Mouse (Mus musculus): ENCODE data around the gene Gm10337. TPM values are rescaled to one million over a fixed set of nuclear protein-coding genes. Genes with fewer than 3 reads are reported as not detected.

Gene Gm10337
- total and polyA plus RNA-seq, 3 experiments: not detected

DNA sequence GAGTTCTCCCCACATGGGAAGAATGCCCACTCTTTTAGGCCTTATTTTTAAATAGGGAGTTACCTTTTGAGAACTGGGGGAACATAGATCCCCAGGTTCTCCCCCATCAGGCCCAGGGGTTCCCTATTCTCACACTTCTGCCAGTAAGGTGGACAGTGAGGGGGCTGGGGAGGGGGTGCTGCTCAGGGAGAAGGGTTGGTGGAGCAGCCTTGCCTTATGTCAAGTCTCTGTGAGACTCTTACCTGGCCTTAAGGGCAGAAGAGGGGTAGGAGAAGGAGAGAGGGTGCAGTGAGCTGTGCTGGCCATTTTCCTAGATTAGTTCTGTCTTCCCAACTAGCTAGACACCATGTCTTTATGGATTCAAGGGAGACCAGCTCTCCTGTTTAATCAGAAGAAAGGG lies 8.9 kb downstream of the Gm10337 start:
- dilution Hi-C loops (cut with MboI; ENCODE audit: extremely low pct_ligation_motif_present, extremely low pct_unique_long_range_greater_than_20kb, low sequenced_read_pairs): no loop called here
- TF ChIP-seq ZC3H11A (IDR thresholded peaks at IDR 0.05; ENCODE audit: low read depth, low read length) (no peak), CHD1 (IDR thresholded peaks at IDR 0.05; ENCODE audit: low read depth, low read length) (no peak), MYC (IDR thresholded peaks at IDR 0.05; ENCODE audit: low read depth, low read length) (no peak), NRF1 (IDR thresholded peaks at IDR 0.05; ENCODE audit: low read depth, low read length) (no peak), MAZ (IDR thresholded peaks at IDR 0.05; ENCODE audit: low read depth, low read length) (no peak), SIN3A (IDR thresholded peaks at IDR 0.05; ENCODE audit: low read length) (no peak), USF2 (conservative IDR thresholded peaks at IDR 0.05; ENCODE audit: low read depth, low read length) (no peak), NELFE (IDR thresholded peaks at IDR 0.05; ENCODE audit: low read depth, low read length) (no peak), MXI1 (IDR thresholded peaks at IDR 0.05; ENCODE audit: low read depth, low read length) (no peak), USF1 (IDR thresholded peaks at IDR 0.05; ENCODE audit: low read depth, low read length) (no peak), TCF12 (IDR thresholded peaks at IDR 0.05; ENCODE audit: low read depth, low read length) (no peak), ZNF384 (IDR thresholded peaks at IDR 0.05; ENCODE audit: low read depth, low read length) (no peak), PAX5 (IDR thresholded peaks at IDR 0.05; ENCODE audit: low read length) (no peak), MAX (IDR thresholded peaks at IDR 0.05; ENCODE audit: low read length) (no peak), HCFC1 (IDR thresholded peaks at IDR 0.05; ENCODE audit: low read depth, low read length) (no peak), CHD2 (IDR thresholded peaks at IDR 0.05; ENCODE audit: low read length) (no peak), KAT2A (IDR thresholded peaks at IDR 0.05; ENCODE audit: insufficient replicate concordance, low read length) (no peak)
- peaks cover 24 to 53% of the 10 kb centered on the region in 2 experiments for H3K4me1 ChIP-seq (ENCODE audit: control insufficient read depth in 1 of 2, insufficient read depth in 2 of 2)

DNA sequence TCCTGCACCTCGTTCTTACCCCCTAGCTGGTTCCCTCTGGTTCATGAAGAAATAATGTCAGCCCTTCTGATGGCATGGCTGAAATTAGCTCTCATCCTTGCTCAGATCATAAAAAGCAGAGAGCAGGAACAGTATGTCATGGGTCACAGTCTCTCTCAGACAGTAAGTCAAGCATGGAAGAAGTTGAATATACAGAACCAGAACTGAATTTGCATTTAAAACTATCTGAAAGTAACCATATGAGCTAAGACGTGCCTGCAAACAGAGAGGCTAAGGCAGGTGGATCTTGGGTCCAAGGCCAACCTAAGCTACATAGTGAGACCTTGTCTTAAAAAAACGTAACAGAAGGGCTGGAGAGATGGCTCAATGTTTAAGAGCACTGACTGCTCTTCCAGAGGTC lies 9.5 kb downstream of the Gm10337 start:
- H3K4me1 ChIP-seq (ENCODE audit: control insufficient read depth in 1 of 2, insufficient read depth in 2 of 2): peaks cover 24 to 50% of the 10 kb centered on the region in 2 experiments
- H3K79me2 ChIP-seq (replicated peaks; ENCODE audit: control insufficient read depth, extremely low read depth, insufficient read depth, poor library complexity, severe bottlenecking): no peaks in the 10 kb centered on the region
- H3K9ac ChIP-seq (ENCODE audit: insufficient read depth, low read depth): no peak overlapping the region
- in situ Hi-C loops (cut with MboI; ENCODE audit: low pct_ligation_motif_present, low pct_unique_long_range_greater_than_20kb, low sequenced_read_pairs): no loop called here
- no peak overlapping the region for H3K27ac ChIP-seq (ENCODE audit: insufficient read depth, low read depth)
- H3K9me3 ChIP-seq (replicated peaks; ENCODE audit: low read length): no peaks in the 10 kb centered on the region
- dilution Hi-C loops (cut with MboI; ENCODE audit: extremely low pct_ligation_motif_present, extremely low pct_unique_long_range_greater_than_20kb, low sequenced_read_pairs): no loop called here
- peaks cover 3% of the 10 kb centered on the region for H3K27me3 ChIP-seq (replicated peaks)
- peak; percentile 55 for DNase-seq (ENCODE audit: extremely low read depth)
- H3K4me3 ChIP-seq (replicated peaks in 1 of 3; ENCODE audit: low read depth in 2 of 3, low read length in 2 of 3, poor library complexity in 1 of 3): no peak overlapping the region
- 0 out of 2 replicates have a peak overlapping the region, but pooled peaks have one; percentile 24 for H3K4me2 ChIP-seq (ENCODE audit: insufficient read depth, low read depth, poor library complexity, severe bottlenecking)
- H3K36me3 ChIP-seq (replicated peaks in 1 of 2; ENCODE audit: control insufficient read depth in 1 of 2, insufficient read depth in 1 of 2, low read length in 1 of 2): no peaks in the 10 kb centered on the region
- 0 out of 2 replicates have a peak, but pooled peaks have one; percentile 32 for TF ChIP-seq RCOR1 (conservative IDR thresholded peaks at IDR 0.05; ENCODE audit: low read depth, low read length)
- TF ChIP-seq CHD1 (IDR thresholded peaks at IDR 0.05; ENCODE audit: low read depth, low read length): no peak
- TF ChIP-seq MAZ (IDR thresholded peaks at IDR 0.05; ENCODE audit: low read depth, low read length): no peak
- no peak for TF ChIP-seq NRF1 (IDR thresholded peaks at IDR 0.05; ENCODE audit: low read depth, low read length)
- TF ChIP-seq ELF1 (IDR thresholded peaks at IDR 0.05; ENCODE audit: low read depth, low read length): no peak
- TF ChIP-seq KAT2A (IDR thresholded peaks at IDR 0.05; ENCODE audit: insufficient replicate concordance, low read length): no peak
- TF ChIP-seq MYC (IDR thresholded peaks at IDR 0.05; ENCODE audit: low read depth, low read length): 0 out of 2 replicates have a peak, but pooled peaks have one; percentile 24
- no peak for TF ChIP-seq PAX5 (IDR thresholded peaks at IDR 0.05; ENCODE audit: low read length)
- TF ChIP-seq MXI1 (IDR thresholded peaks at IDR 0.05; ENCODE audit: low read depth, low read length): 0 out of 2 replicates have a peak, but pooled peaks have one; percentile 32
- TF ChIP-seq UBTF (IDR thresholded peaks at IDR 0.05; ENCODE audit: low read depth, low read length): no peak
- peak; percentile 52; the same call in 1 of the 2 replicates for TF ChIP-seq JUND (conservative IDR thresholded peaks at IDR 0.05; ENCODE audit: low read depth, low read length)
- TF ChIP-seq CHD2 (IDR thresholded peaks at IDR 0.05; ENCODE audit: low read length): no peak
- TF ChIP-seq MEF2A (IDR thresholded peaks at IDR 0.05; ENCODE audit: borderline replicate concordance, low read depth, low read length): no peak
- TF ChIP-seq ETS1 (conservative IDR thresholded peaks at IDR 0.05; ENCODE audit: low read depth, low read length): 0 out of 2 replicates have a peak, but pooled peaks have one; percentile 17
- no peak for TF ChIP-seq TBP (conservative IDR thresholded peaks at IDR 0.05; ENCODE audit: low read depth, low read length)
- TF ChIP-seq E2F4 (IDR thresholded peaks at IDR 0.05; ENCODE audit: insufficient replicate concordance, low read depth, low read length): no peak
- TF ChIP-seq BHLHE40 (IDR thresholded peaks at IDR 0.05; ENCODE audit: low read depth, low read length): peak; percentile 63
- TF ChIP-seq CTCF (conservative IDR thresholded peaks at IDR 0.05 in 1 of 2, IDR thresholded peaks at IDR 0.05 in 1 of 2; ENCODE audit: low read depth in 2 of 2, low read length in 2 of 2): no peak
- no peak for TF ChIP-seq NELFE (IDR thresholded peaks at IDR 0.05; ENCODE audit: low read depth, low read length)
- no peak for TF ChIP-seq POLR2A (IDR thresholded peaks at IDR 0.05; ENCODE audit: low read depth, low read length)
- TF ChIP-seq MAX (IDR thresholded peaks at IDR 0.05; ENCODE audit: low read length): peak; percentile 49; the same call in 1 of the 2 replicates
- TF ChIP-seq SIN3A (IDR thresholded peaks at IDR 0.05; ENCODE audit: low read length): peak; percentile 37; the same call in 1 of the 2 replicates
- TF ChIP-seq SMC3 (IDR thresholded peaks at IDR 0.05; ENCODE audit: low read depth, low read length): no peak
- no peak for TF ChIP-seq ZNF384 (IDR thresholded peaks at IDR 0.05; ENCODE audit: low read depth, low read length)
- no peak for TF ChIP-seq ZKSCAN1 (IDR thresholded peaks at IDR 0.05; ENCODE audit: borderline replicate concordance, low read depth, low read length)
- TF ChIP-seq MAFK (IDR thresholded peaks at IDR 0.05; ENCODE audit: insufficient replicate concordance, low read length): 0 out of 2 replicates have a peak, but pooled peaks have one; percentile 25

More for the DNA sequence above, 8.9 kb downstream of the Gm10337 start:
- in situ Hi-C loops (cut with MboI; ENCODE audit: low pct_ligation_motif_present, low pct_unique_long_range_greater_than_20kb, low sequenced_read_pairs): no loop called here
- Histone ChIP-seq H3K4me3 (replicated peaks in 1 of 3; ENCODE audit: low read depth in 2 of 3, low read length in 2 of 3, poor library complexity in 1 of 3) (no peak overlapping the region), H3K27ac (ENCODE audit: insufficient read depth, low read depth) (no peak overlapping the region), H3K9ac (ENCODE audit: insufficient read depth, low read depth) (no peak overlapping the region), H3K9me3 (replicated peaks; ENCODE audit: low read length) (no peaks in the 10 kb centered on the region), H3K36me3 (replicated peaks in 1 of 2; ENCODE audit: control insufficient read depth in 1 of 2, insufficient read depth in 1 of 2, low read length in 1 of 2) (peaks cover 0 to 3% of the 10 kb centered on the region in 2 experiments), H3K27me3 (replicated peaks) (peaks cover 3% of the 10 kb centered on the region), H3K79me2 (replicated peaks; ENCODE audit: control insufficient read depth, extremely low read depth, insufficient read depth, poor library complexity, severe bottlenecking) (no peaks in the 10 kb centered on the region), H3K4me2 (ENCODE audit: insufficient read depth, low read depth, poor library complexity, severe bottlenecking) (no peak overlapping the region)
- no peak for DNase-seq (ENCODE audit: extremely low read depth)

All from CH12.LX (cell line).